Mouse (Mus musculus) lung, postnatal 0 days (tissue): ENCODE results near the gene Itgam. TPM values are rescaled to one million over a fixed set of nuclear protein-coding genes. Genes with fewer than 3 reads are reported as not detected.

ENCODE experiments used
- ATAC-seq: fragments of 200-750 bp; cut with Nextera tagmentation; 2 replicates; pipeline ENCODE4 v1.8.0; 2017; ENCODE audit warnings: moderate library complexity
- DNase-seq: peaks from one replicate; pipeline ENCODE4 v3.0.0-alpha.2; 2016; ENCODE audit warnings: low spot score
- H3K27ac ChIP-seq: fragments of 300-500 bp; sonication (generic); 2 replicates; pipeline ENCODE4 v1.5.1; 2014; ENCODE audit warnings: antibody characterized with exemption, mild to moderate bottlenecking, low read length, mixed read lengths
- H3K27me3 ChIP-seq: fragments of 300-500 bp; sonication (generic); replicated peaks from 2 replicates; pipeline ENCODE4 v1.6.1; 2014; ENCODE audit warnings: low read length, mixed read lengths; ENCODE audit not compliant: insufficient read depth
- H3K36me3 ChIP-seq: fragments of 300-500 bp; sonication (generic); 2 replicates; pipeline ENCODE4 v1.6.1; 2014; ENCODE audit warnings: low read length, mixed read lengths; ENCODE audit not compliant: insufficient read depth
- H3K4me1 ChIP-seq: fragments of 300-500 bp; sonication (generic); 2 replicates; pipeline ENCODE4 v1.6.1; 2014; ENCODE audit warnings: antibody characterized with exemption, low read depth, low read length, mixed read lengths; ENCODE audit not compliant: insufficient read depth
- H3K4me2 ChIP-seq: fragments of 300-500 bp; sonication (generic); replicated peaks from 2 replicates; pipeline ENCODE4 v1.6.1; 2014; ENCODE audit warnings: low read depth, mild to moderate bottlenecking, low read length, moderate library complexity, mixed read lengths
- H3K4me3 ChIP-seq: fragments of 300-500 bp; sonication (generic); 2 replicates; pipeline ENCODE4 v1.5.1; 2014; ENCODE audit warnings: low read depth, low read length
- H3K9ac ChIP-seq: fragments of 300-500 bp; sonication (generic); replicated peaks from 2 replicates; pipeline ENCODE4 v1.6.1; 2014; ENCODE audit warnings: low read depth, mild to moderate bottlenecking
- H3K9me3 ChIP-seq: fragments of 300-500 bp; sonication (generic); 2 replicates; pipeline ENCODE4 v1.6.1; 2016; ENCODE audit warnings: low read length, mixed read lengths
- CTCF ChIP-seq: IDR thresholded peaks from 2 replicates; pipeline ENCODE4 v1.5.1; 2016; ENCODE audit warnings: antibody characterized with exemption, mild to moderate bottlenecking
- EP300 ChIP-seq: IDR thresholded peaks from 2 replicates; pipeline ENCODE4 v1.6.1; 2016; ENCODE audit warnings: antibody characterized with exemption, mild to moderate bottlenecking, control low read depth
- WGBS: fragments of 180-500 bp; shearing (Covaris S2); extraction: QIAGEN DNeasy Blood & Tissue Kit; methylation state at CpG from one replicate; pipeline ENCODE4 v1.1.7; 2014; 5-methylcytosine and 5-hydroxymethylcytosine counted together
- polyA plus RNA-seq: library from polyadenylated mRNA; unstranded; fragments of >200 nt; fragmentation: Nextera tagmentation; extraction: Ambion mirVana; gene quantifications from 2 replicates; pipeline ENCODE4 v1.2.1, GENCODE M21; 2015

Itgam gene
- polyA plus RNA-seq, 1 experiment from 2014 or later: 2.3 TPM

GRCm38 (mm10) chr7:128164001-128164400, 101.6 kb downstream of the Itgam start:
- Histone ChIP-seq H3K4me1 (no peaks in the 10 kb centered on the region), H3K36me3 (no peaks in the 10 kb centered on the region), H3K27ac (no peak overlapping the region), H3K4me3 (no peak overlapping the region), H3K27me3 (no peaks in the 10 kb centered on the region), H3K4me2 (no peak overlapping the region), H3K9me3 (no peaks in the 10 kb centered on the region), H3K9ac (no peak overlapping the region)
- TF ChIP-seq CTCF (no peak), EP300 (no peak)
- DNase-seq: no peak
- 91% methylated on average over 4 of the region's 4 CpGs for WGBS
- ATAC-seq: no peak

GRCm38 (mm10) chr7:128166391-128166790, 104.0 kb downstream of the Itgam start:
- Histone ChIP-seq H3K9me3 (no peaks in the 10 kb centered on the region), H3K36me3 (no peaks in the 10 kb centered on the region), H3K9ac (no peak overlapping the region), H3K4me3 (no peak overlapping the region), H3K4me2 (no peak overlapping the region), H3K4me1 (no peaks in the 10 kb centered on the region), H3K27me3 (no peaks in the 10 kb centered on the region), H3K27ac (no peak overlapping the region)
- TF ChIP-seq EP300 (no peak), CTCF (no peak)
- DNase-seq: no peak
- no peak for ATAC-seq
- WGBS: 54% methylated on average over 7 of the region's 7 CpGs

Other genes starting within 250 kb of the Itgam start
- gene Stx4a, start 238.3 kb upstream of the Itgam start, polyA plus RNA-seq: 41.3 and 49.2 TPM in 2 replicates
- 0.74 and 0.94 TPM in 2 replicates for gene Stx1b, start 238.1 kb upstream of the Itgam start, polyA plus RNA-seq
- gene Zfp646, start 186.4 kb upstream of the Itgam start, polyA plus RNA-seq: 6.3 and 6.8 TPM in 2 replicates
- gene Zfp668, start 185.8 kb upstream of the Itgam start, polyA plus RNA-seq: 9.4 and 10.0 TPM in 2 replicates
- gene Prss53, start 171.7 kb upstream of the Itgam start, polyA plus RNA-seq: 0.56 and 0.76 TPM in 2 replicates
- not detected in 2 replicates for gene Gm21974, start 167.2 kb upstream of the Itgam start, polyA plus RNA-seq
- gene Vkorc1, start 167.0 kb upstream of the Itgam start, polyA plus RNA-seq: 134 TPM in 2 replicates
- 74.4 and 81.2 TPM in 2 replicates for gene Bckdk, start 158.6 kb upstream of the Itgam start, polyA plus RNA-seq
- 21.1 TPM in 2 replicates for gene Kat8, start 150.1 kb upstream of the Itgam start, polyA plus RNA-seq
- 141 and 152 TPM in 2 replicates for gene Prss8, start 132.5 kb upstream of the Itgam start, polyA plus RNA-seq
- 9.2 and 10.0 TPM in 2 replicates for gene Prss36, start 115.9 kb upstream of the Itgam start, polyA plus RNA-seq
- 139 and 147 TPM in 2 replicates for gene Fus, start 95.2 kb upstream of the Itgam start, polyA plus RNA-seq
- gene Pycard, start 68.8 kb upstream of the Itgam start, polyA plus RNA-seq: 33.7 and 35.3 TPM in 2 replicates
- gene Trim72, start 58.7 kb upstream of the Itgam start, polyA plus RNA-seq: 0.14 and 0.19 TPM in 2 replicates
- 0.32 TPM in 1 of 2 replicates, not detected in the other for gene Gm49368, start within 50 bp of the Itgam start, polyA plus RNA-seq
- 1.6 and 1.7 TPM in 2 replicates for gene Itgax, start 66.9 kb downstream of the Itgam start, polyA plus RNA-seq
- gene Itgad, start 91.7 kb downstream of the Itgam start, polyA plus RNA-seq: 0.14 and 0.24 TPM in 2 replicates
- gene Cox6a2, start 143.7 kb downstream of the Itgam start, polyA plus RNA-seq: 26.6 and 27.8 TPM in 2 replicates
- gene Armc5, start 174.7 kb downstream of the Itgam start, polyA plus RNA-seq: 17.9 and 20.3 TPM in 2 replicates
- 6.2 and 6.5 TPM in 2 replicates for gene 9130023H24Rik, start 175.4 kb downstream of the Itgam start, polyA plus RNA-seq
- 157 and 160 TPM in 2 replicates for gene Tgfb1i1, start 184.2 kb downstream of the Itgam start, polyA plus RNA-seq
- gene Slc5a2, start 203.0 kb downstream of the Itgam start, polyA plus RNA-seq: 0.08 and 0.23 TPM in 2 replicates
- 15.7 and 16.7 TPM in 2 replicates for gene BC017158, start 235.5 kb downstream of the Itgam start, polyA plus RNA-seq